Mouse (Mus musculus): ENCODE data around the gene Ppp1r15b. TPM values are rescaled to one million over a fixed set of nuclear protein-coding genes. Genes with fewer than 3 reads are reported as not detected.

The Ppp1r15b gene
- total RNA-seq, 2 experiments from 2014 or later: 45.5 to 46.8 TPM

DNA sequence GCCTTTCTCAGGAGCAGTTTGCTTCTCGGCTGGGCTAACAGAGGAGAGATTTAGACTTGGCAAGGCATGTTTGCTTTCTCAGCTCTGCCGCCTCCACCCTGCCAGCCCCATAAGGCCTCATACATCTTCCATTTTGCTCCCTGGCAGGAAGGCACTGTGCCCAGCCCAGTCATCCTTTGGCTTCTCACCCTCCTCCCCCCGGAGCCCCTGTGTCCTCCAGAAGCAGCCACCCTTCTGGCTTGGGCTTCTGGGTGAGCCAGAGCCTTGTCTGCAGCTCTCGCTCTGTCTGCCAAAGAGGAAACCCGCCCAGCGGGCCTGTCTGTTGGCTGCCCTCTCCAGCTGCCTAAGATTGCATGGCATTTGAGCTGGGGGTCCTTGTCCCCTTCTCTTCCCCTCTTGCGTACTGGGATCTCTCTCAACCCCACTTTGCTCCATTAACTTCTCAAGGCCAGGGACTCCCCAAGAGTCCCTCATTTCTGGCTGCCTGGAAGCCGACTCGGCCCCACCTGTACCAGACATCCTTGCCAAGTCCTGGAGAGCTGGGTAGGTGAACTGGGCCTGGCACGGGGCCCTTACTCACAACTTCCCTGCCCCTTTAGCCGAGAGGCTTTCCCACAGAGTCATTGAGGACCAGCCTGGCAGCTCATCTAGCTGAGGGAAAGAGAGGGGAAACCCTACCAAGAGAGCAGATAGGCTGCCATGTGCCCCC, 47.9 kb downstream of the Ppp1r15b start:
- intact Hi-C loops (cut with DNase I): no loop called here
- peak; percentile 46 to 62 for DNase-seq (ENCODE audit: low spot score in 2 of 2)

DNA sequence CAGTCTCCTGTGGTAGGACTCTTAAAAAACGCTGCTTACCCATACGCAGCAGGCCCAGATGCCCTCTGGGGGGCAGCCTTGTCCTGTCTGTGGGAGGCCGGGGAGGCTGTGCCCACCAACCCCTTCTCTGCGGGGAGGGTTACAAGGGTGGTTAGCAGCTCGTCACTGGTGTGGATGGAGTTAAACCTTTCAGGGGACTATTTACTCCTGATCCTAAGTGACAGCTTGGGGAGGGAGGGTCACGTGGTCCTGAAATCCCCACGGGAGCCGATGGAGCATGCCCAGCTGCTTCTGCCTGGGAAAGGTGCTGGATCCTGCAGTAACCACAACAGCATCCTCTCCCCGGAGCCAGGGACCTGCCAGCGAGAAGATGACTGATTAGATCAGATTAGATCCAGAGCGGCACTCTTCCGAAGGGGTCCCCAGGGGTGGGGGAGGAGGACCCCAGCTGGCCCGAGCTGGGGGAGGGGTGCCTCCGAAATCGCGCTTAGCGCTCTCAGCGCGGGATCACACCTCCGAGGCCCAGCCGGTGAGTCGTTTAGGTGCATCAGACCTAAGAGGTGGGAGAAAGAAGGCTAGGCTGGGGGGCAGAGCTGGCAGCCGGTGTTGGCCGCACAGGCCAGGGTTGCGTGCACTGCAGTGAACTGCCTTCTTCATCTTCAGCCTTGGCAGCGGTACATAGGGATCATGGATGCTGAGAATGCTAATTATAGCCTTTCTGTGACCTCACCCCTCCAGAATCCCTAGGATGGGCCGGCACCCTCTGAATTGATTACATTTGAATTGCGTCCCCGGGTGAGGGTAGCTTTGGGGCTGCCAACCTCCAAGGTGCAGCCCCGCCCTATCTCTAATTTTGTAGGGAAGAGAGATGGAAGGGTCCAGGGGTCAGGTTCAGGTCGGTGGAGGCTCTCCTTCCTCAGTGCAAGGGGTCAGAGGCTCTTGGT, 50.4 kb downstream of the Ppp1r15b start:
- intact Hi-C loops (cut with DNase I): loop anchor here (2.0 kb wide), 2 partner anchors 171 to 429 kb away; partner anchors contain the start of gene Snrpe
- peak; percentile 84 to 93 for DNase-seq (ENCODE audit: low spot score in 2 of 2)

DNA sequence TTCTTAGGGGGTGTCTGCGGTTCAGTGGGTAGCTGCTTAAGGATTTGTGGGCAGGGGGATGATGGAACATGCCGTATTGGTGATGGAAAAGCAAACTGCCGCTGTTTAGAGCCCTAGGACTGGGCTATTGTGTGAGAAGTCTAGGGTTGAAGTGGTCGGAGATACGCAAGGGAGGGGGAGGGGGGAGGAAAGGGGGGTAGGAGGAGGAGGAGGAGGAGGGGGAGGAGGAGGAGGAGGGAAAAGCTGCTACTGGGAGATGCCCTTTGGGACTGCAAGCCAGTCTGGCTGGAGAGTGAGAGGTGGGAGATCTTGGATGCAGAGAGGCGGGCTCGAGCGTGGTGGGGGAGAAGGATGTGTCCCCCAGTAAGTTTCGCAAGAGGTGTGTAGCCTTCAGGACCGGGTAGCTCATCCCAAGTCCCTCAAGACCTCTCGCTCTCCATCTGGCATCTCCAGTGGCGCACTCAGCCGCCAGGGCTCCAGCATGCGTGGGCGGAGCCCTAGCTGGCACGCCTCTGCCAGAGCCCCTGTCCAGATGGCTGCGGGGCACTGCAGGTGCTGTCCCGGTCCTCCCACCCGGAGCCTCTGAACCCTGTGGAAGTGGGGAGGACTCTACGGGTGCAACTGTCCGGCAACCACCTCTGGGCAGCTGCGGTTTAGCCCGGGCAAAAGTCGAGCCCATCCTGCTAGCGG, 51.2 kb downstream of the Ppp1r15b start:
- DNase-seq (ENCODE audit: low spot score in 2 of 2): peak; percentile 65 to 68
- intact Hi-C loops (cut with DNase I): no loop called here

DNA sequence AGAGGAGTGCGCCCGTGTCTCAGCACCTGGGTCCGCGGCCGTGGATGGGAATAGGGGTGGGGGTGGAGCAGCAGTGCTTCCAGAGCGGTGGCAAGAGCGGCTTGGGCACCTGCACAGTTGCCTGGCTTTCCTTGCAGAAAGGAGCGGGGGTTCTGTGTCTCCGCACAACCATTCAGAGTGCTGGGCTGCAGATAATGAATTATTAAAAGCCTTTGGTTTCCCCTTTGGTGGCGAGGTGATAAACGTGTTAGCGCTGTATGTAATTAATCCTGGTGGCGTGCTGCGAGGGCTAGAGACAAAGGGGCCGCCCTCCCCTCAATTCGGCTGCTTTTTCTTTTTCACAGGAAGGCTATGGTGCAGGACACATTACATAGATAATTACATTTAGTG, 51.8 kb downstream of the Ppp1r15b start:
- no peak for DNase-seq (ENCODE audit: low spot score in 2 of 2)
- intact Hi-C loops (cut with DNase I): no loop called here

DNA sequence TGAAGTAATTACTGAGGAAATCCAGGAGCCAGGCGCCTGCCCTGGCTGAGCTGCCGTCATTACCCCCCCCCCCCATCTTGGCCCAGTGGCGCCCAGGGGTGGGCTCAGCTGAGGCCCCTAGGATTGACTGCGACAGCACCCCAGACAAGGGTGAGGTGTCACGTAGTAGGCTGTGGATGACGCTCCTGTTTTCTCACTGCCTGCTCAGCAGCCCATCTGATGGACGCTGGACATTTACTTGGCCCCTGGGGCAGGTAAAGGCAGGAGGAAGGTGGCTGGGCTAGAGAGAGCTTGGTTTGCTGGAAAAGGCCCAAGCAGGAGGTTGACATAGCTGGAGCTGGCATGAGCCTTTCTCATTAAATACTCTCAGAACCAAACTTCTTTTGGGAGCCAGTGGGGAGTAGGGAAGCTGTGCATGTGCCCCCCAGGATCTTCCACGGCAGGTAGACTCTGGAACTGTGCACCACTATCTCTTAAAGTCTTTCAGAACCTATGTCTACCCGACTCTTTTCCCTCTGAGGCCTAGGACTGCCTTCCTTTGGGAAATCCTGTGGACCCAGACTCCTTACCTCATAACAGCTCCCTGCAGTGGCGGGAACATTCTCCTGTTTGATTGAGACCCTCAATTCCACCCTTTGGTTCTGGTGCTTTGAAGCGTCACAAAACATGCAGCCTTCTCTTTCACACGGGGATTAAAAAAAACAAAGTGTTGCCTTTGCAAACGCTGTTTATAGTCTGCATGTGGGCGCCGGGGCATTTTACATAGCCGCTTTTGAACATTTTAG, 52.4 kb downstream of the Ppp1r15b start:
- no peak for DNase-seq (ENCODE audit: low spot score in 2 of 2)
- intact Hi-C loops (cut with DNase I): no loop called here

DNA sequence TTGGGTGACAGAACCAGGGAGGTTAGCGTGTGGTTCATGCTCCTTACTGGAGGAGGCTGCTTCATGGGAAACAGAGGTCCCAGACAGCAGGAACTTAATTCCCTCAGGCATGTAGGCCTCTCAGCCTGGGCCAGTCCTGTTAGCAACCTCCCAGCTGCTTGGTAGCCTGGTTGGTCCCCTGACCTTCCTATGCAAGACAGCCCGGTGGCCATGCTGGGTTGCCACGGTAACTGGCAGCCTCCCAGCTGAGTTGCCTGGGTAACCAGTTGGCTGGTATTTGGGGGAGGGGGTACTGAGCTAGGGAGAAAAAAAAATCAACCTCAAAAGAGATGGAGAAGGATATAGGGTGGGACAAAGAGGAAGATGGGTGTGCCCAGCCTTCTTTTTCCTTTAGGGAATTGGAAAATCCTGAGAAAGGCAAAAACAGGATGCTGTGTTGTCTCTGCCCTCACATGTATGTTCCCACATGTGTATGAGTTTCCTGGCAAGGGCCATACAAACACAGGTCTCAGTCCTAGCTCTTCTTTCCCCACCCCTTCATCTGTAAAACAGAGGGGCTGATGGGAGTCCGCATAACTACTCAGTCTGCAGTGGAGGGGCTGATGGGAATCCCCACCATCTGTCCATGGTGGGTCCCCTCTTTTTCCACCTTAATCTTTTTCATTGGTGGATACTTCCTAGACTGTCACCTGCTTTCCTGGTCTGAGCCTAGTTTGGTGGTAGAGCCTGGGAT, 57.2 kb downstream of the Ppp1r15b start:
- intact Hi-C loops (cut with DNase I): no loop called here
- DNase-seq (ENCODE audit: low spot score in 2 of 2): peak in 1 of 2 experiments; percentile 55

DNA sequence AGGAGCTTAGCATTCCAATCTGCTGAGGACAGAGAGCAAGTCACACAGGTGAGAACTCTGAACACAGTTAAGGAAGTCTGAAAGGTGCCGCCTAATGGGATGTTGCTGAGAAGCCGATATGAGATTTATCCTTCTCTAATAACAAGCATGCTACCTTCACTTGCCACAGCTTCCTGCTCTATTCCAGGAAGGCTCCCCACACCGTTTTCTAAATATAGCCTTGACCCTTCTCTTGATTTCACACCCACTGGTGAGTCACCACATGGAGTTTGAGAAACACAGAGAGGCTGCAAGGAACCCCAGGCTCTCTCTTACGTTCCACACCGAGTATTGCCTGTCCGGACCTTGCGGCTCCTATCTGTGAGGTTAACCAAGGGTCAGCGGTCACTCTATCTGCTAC, 57.8 kb downstream of the Ppp1r15b start:
- DNase-seq (ENCODE audit: low spot score in 2 of 2): no peak
- intact Hi-C loops (cut with DNase I): no loop called here

Other genes starting within 250 kb of the Ppp1r15b start
- 10 to 100 TPM; 79.1 to 80.6 TPM for gene Mdm4, start 100.6 kb upstream of the Ppp1r15b start, total RNA-seq (2021)
- 10 to 100 TPM; 17.2 to 18.8 TPM for gene Pik3c2b, start 85.5 kb upstream of the Ppp1r15b start, total RNA-seq (2021)
- 10 to 100 TPM; 60.7 to 70.5 TPM for gene Plekha6, start 33.1 kb downstream of the Ppp1r15b start, total RNA-seq (2021)
- 1 to 10 TPM in 1 of 2 experiments, not detected in 1; 1.4 TPM for gene Golt1a, start 178.7 kb downstream of the Ppp1r15b start, total RNA-seq (2021)
- gene Kiss1, start 190.7 kb downstream of the Ppp1r15b start, total RNA-seq (2021): 1 to 10 TPM in 1 of 2 experiments, not detected in 1; 1.8 TPM
- gene Ren1, start 219.4 kb downstream of the Ppp1r15b start, total RNA-seq (2021): not detected
- 1 to 10 TPM; 6.0 TPM for gene Etnk2, start 232.4 kb downstream of the Ppp1r15b start, total RNA-seq (2021)